Comparison of ENCODE assay signal across 8 mouse cellular contexts in genomic region chr11:59663776-59664320, GRCm38 (mm10). TPM values are rescaled to one million over a fixed set of nuclear protein-coding genes. Genes with fewer than 3 reads are reported as not detected.
A peak's percentile ranks its signal among the peaks of the same experiment; 100 is the strongest.
DNase-seq lines count a peak whose midpoint lies in the region; ATAC-seq lines count a peak whose summit lies in the region.

No protein-coding gene starts in this region.

- peak; percentile 37 for DNase-seq in kidney, adult 18-20 months
- no peak for DNase-seq in kidney, postnatal 25 days
- no peak for DNase-seq in embryonic facial prominence, embryonic 14.5 days (ENCODE audit: low spot score)
- DNase-seq in right cerebral cortex, adult 18-20 months, result no peak
- DNase-seq in thymus, postnatal 14 days, result no peak

- H3K4me1 ChIP-seq in embryonic facial prominence, embryonic 14.5 days (ENCODE audit: control insufficient read depth, insufficient read depth, low read length), result peaks cover 27% of the 10 kb centered on the region
- peaks cover 24% of the 10 kb centered on the region for H3K4me1 ChIP-seq in intestine, embryonic 15.5 days (replicated peaks)
- H3K4me1 ChIP-seq in midbrain, embryonic 12.5 days, result peaks cover 38% of the 10 kb centered on the region

- H3K9ac ChIP-seq in embryonic facial prominence, embryonic 14.5 days (ENCODE audit: low read depth, low read length), result peak overlapping the region; percentile 83
- peak overlapping the region; percentile 86; the same call in 1 of the 2 replicates for H3K9ac ChIP-seq in intestine, embryonic 15.5 days
- H3K9ac ChIP-seq in midbrain, embryonic 12.5 days (replicated peaks), result peak overlapping the region; percentile 88

- peak overlapping the region; percentile 73 for H3K4me3 ChIP-seq in embryonic facial prominence, embryonic 14.5 days (ENCODE audit: low read depth, low read length)
- peak overlapping the region; percentile 79 for H3K4me3 ChIP-seq in intestine, embryonic 15.5 days (replicated peaks)
- peak overlapping the region; percentile 69 for H3K4me3 ChIP-seq in midbrain, embryonic 12.5 days

- WGBS in embryonic facial prominence, embryonic 14.5 days, result 15% methylated on average over 3 of the region's 3 CpGs
- 13% methylated on average over 3 of the region's 3 CpGs for WGBS in intestine, embryonic 15.5 days
- 22% methylated on average over 3 of the region's 3 CpGs for WGBS in midbrain, embryonic 12.5 days

- H3K27ac ChIP-seq in embryonic facial prominence, embryonic 14.5 days (replicated peaks; ENCODE audit: low read depth, low read length), result no peak overlapping the region
- H3K27ac ChIP-seq in intestine, embryonic 15.5 days, result peak overlapping the region; percentile 56; the same call in 1 of the 2 replicates
- no peak overlapping the region for H3K27ac ChIP-seq in midbrain, embryonic 12.5 days (replicated peaks)

- H3K4me2 ChIP-seq in embryonic facial prominence, embryonic 14.5 days (ENCODE audit: low read depth, low read length), result peak overlapping the region; percentile 92
- H3K4me2 ChIP-seq in intestine, embryonic 15.5 days (replicated peaks), result peak overlapping the region; percentile 84
- H3K4me2 ChIP-seq in midbrain, embryonic 12.5 days (replicated peaks), result peak overlapping the region; percentile 92

- no peak for ATAC-seq in embryonic facial prominence, embryonic 14.5 days (ENCODE audit: low read depth)
- no peak for ATAC-seq in intestine, embryonic 15.5 days
- ATAC-seq in midbrain, embryonic 12.5 days (ENCODE audit: low FRiP score, low read depth), result no peak
- ATAC-seq in megakaryocyte progenitor cell, adult 5-6 weeks (replicated peaks; ENCODE audit: poor library complexity), result no peak

- H3K36me3 ChIP-seq in embryonic facial prominence, embryonic 14.5 days (ENCODE audit: control insufficient read depth, insufficient read depth, low read length), result no peaks in the 10 kb centered on the region
- no peaks in the 10 kb centered on the region for H3K36me3 ChIP-seq in intestine, embryonic 15.5 days
- no peaks in the 10 kb centered on the region for H3K36me3 ChIP-seq in midbrain, embryonic 12.5 days

- H3K27me3 ChIP-seq in embryonic facial prominence, embryonic 14.5 days (replicated peaks; ENCODE audit: control insufficient read depth, insufficient read depth, low read length), result no peaks in the 10 kb centered on the region
- no peaks in the 10 kb centered on the region for H3K27me3 ChIP-seq in intestine, embryonic 15.5 days (replicated peaks)
- peaks cover 8% of the 10 kb centered on the region; the same call in 1 of the 2 replicates for H3K27me3 ChIP-seq in midbrain, embryonic 12.5 days

- no peaks in the 10 kb centered on the region for H3K9me3 ChIP-seq in embryonic facial prominence, embryonic 14.5 days (ENCODE audit: control insufficient read depth, low read length)
- no peaks in the 10 kb centered on the region for H3K9me3 ChIP-seq in intestine, embryonic 15.5 days
- no peaks in the 10 kb centered on the region for H3K9me3 ChIP-seq in midbrain, embryonic 12.5 days

RNA-seq across cellular contexts. Expression of gene Mprip, which starts 2.7 kb away (rescaled TPM):
- polyA plus RNA-seq in embryonic facial prominence, embryonic 14.5 days (2014; fragmentation: Nextera tagmentation; extraction: Ambion mirVana), result 75.0 and 80.4 TPM in 2 replicates
- polyA plus RNA-seq in intestine, embryonic 15.5 days (2015; fragmentation: Nextera tagmentation; extraction: Ambion mirVana), result 54.9 and 56.2 TPM in 2 replicates
- 73.0 and 75.6 TPM in 2 replicates for polyA plus RNA-seq in midbrain, embryonic 12.5 days (2016; fragmentation: Nextera tagmentation; extraction: Ambion mirVana)
- 32.2 and 36.8 TPM in 2 replicates for total RNA-seq in megakaryocyte progenitor cell, adult 5-6 weeks (2015)
- total RNA-seq in megakaryocyte progenitor cell, adult 5-6 weeks (2017), result 69.9 and 72.6 TPM in 2 replicates
